Mouse (Mus musculus) heart, adult 2 months (tissue): ENCODE measurements around the gene Vegfd. TPM values are rescaled to one million over a fixed set of nuclear protein-coding genes. Genes with fewer than 3 reads are reported as not detected.

Experiments
- DNase-seq, 2 experiments: peaks; one replicate each; pipeline ENCODE4 v3.0.0; 2021
- H3K27ac ChIP-seq: fragments of 200-600 bp; 2 replicates; pipeline ENCODE4 v1.8.1; 2022
- H3K27me3 ChIP-seq: fragments of 200-500 bp; 2 replicates; pipeline ENCODE4 v1.6.1; 2012; ENCODE audit warnings: mild to moderate bottlenecking, low read length, inconsistent platforms, mixed read lengths; ENCODE audit not compliant: control insufficient read depth, insufficient read depth
- H3K36me3 ChIP-seq: fragments of 200-500 bp; 2 replicates; pipeline ENCODE4 v1.6.1; 2012; ENCODE audit warnings: low read length, inconsistent platforms; ENCODE audit not compliant: control insufficient read depth, insufficient read depth
- H3K4me1 ChIP-seq: fragments of 200-500 bp; 2 replicates; pipeline ENCODE4 v1.6.1; 2011; ENCODE audit warnings: low read length; ENCODE audit not compliant: control insufficient read depth, insufficient read depth
- H3K4me3 ChIP-seq: fragments of 200-600 bp; 2 replicates; pipeline ENCODE4 v1.8.1; 2022
- H3K79me2 ChIP-seq: fragments of 200-500 bp; replicated peaks from 2 replicates; pipeline ENCODE4 v1.6.1; 2012; ENCODE audit warnings: mild to moderate bottlenecking, inconsistent platforms, low read length, moderate library complexity, mixed read lengths; ENCODE audit not compliant: control insufficient read depth, insufficient read depth
- H3K9ac ChIP-seq: fragments of 200-500 bp; 2 replicates; pipeline ENCODE4 v1.6.1; 2012; ENCODE audit warnings: low read depth, mild to moderate bottlenecking, control low read depth, inconsistent platforms, low read length, mixed read lengths
- CTCF ChIP-seq: fragments of 200-600 bp; IDR thresholded peaks from 2 replicates; pipeline ENCODE4 v1.8.1; 2022; ENCODE audit warnings: antibody characterized with exemption, mild to moderate bottlenecking, moderate library complexity
- EP300 ChIP-seq: fragments of 200-500 bp; IDR thresholded peaks from 2 replicates; pipeline ENCODE4 v1.6.1; 2011; ENCODE audit warnings: low read depth, low read length, control low read depth; ENCODE audit not compliant: insufficient read depth
- POLR2A ChIP-seq: fragments of 200-500 bp; IDR thresholded peaks from 2 replicates; pipeline ENCODE4 v1.6.1; 2011; ENCODE audit warnings: mild to moderate bottlenecking, low read depth, low read length, control low read depth; ENCODE audit not compliant: insufficient read depth
- WGBS: fragments of 180-500 bp; shearing (Covaris S2); methylation state at CpG from one replicate; pipeline ENCODE4 v1.1.7; 2018; 5-methylcytosine and 5-hydroxymethylcytosine counted together
- intact Hi-C: fragments of 180-260 bp; cut with DNase I; formaldehyde crosslinking; loops from one replicate; pipeline ENCODE4 v1.15.1; 2025
- polyA plus RNA-seq: library from polyadenylated mRNA; depleted of rRNA; stranded (reverse); fragments of >200 nt; gene quantifications from 2 replicates; pipeline ENCODE4 v1.2.3, GENCODE M21; 2012
- total RNA-seq, 2 experiments: library from RNA; stranded (reverse); gene quantifications; 2 replicates each; pipeline ENCODE4 v1.2.3; 2021

Gene Vegfd
- total and polyA plus RNA-seq, 3 experiments, result 1.4 to 3.0 (median 2.8) TPM

DNA sequence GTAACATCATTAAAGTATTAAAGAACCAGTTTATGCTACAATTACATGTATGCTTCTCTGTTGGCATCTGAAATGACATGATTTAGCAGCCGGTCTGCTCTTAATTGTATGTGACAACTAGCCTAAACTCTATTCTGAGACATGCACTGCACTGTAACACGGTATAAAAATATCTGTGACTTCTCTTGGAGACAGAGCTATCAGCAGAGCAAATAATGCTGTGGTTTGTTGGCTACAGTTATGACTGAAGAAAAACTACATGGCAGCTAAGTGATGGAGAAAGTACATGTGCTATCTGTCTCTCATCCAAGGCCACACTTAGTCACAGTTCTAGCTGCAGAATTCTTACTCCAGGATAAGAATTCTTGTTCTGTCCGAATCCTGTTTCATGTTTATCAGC lies 24.2 kb upstream of the Vegfd start:
- TF ChIP-seq CTCF, result no peak
- TF ChIP-seq EP300, result no peak
- TF ChIP-seq POLR2A, result no peak
- Histone ChIP-seq H3K4me1 (no peaks in the 10 kb centered on the region), H3K79me2 (no peaks in the 10 kb centered on the region), H3K36me3 (no peaks in the 10 kb centered on the region), H3K9ac (no peak overlapping the region), H3K4me3 (no peak overlapping the region), H3K27ac (no peak overlapping the region), H3K27me3 (no peaks in the 10 kb centered on the region)
- DNase-seq, result no peak
- intact Hi-C loops, result no loop called here
- 53% methylated on average over 3 of the region's 3 CpGs for WGBS

DNA sequence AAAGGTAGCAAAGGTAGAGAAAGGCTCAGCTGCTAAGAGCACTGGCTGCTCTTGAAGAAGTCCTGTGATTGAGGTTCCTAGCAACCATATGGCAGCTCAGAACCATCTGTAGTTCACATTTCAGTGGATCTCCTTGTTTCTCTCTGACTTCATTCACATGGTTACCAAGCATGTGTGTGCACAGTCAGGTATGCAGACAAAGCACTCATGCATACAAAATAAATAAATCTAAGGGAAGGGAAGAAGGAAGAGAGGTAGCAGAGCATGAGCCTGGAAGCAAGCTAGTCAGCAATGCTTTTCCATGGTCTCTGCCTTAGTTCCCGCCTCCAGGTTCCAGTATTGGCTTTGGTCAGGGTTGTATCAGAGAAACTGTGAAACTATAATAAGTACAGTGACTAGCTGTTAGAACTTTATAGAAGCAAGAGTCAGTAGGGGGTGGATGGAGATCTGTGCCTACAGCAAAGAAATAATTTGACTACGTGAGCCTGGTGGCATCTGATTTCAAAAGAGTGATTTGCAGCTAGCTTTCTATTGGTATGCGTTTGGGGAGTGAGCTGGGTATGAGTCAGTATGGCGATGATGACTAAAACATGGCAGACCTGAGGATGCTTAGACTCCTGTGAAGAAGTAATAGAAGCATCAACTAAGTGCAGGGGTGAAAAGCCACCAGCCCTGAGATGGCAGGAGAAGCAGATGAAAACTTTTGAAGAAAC lies 7.9 kb upstream of the Vegfd start:
- DNase-seq, result no peak
- Histone ChIP-seq H3K4me3 (no peak overlapping the region), H3K79me2 (no peaks in the 10 kb centered on the region), H3K36me3 (no peaks in the 10 kb centered on the region), H3K27ac (no peak overlapping the region), H3K4me1 (no peaks in the 10 kb centered on the region), H3K27me3 (no peaks in the 10 kb centered on the region), H3K9ac (no peak overlapping the region)
- intact Hi-C loops, result no loop called here
- 91% methylated on average over 4 of the region's 4 CpGs for WGBS
- TF ChIP-seq POLR2A, result no peak
- no peak for TF ChIP-seq EP300

DNA sequence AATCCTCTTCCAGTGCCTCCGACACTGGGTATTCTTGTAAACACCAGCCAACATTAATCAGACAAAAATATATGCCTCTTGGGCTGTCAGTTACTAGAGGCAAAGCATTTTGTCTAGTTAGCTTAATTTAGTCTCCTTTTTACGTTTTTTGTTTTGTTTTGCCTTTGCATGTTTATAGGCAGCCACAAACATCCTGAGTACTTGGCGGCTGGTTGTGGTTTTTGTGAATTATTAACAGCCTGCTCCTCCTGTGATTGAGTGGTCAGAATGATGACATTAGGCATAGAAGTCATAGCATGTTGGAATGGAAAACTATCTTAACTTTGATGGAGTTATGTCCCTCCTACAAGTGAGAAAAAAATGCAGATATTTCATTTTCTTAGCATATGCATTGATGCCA lies 2.6 kb upstream of the Vegfd start:
- H3K36me3 ChIP-seq, result no peaks in the 10 kb centered on the region
- no peak for TF ChIP-seq EP300
- no peak for TF ChIP-seq POLR2A
- no peak overlapping the region for H3K4me3 ChIP-seq
- H3K79me2 ChIP-seq, result no peaks in the 10 kb centered on the region
- no peak overlapping the region for H3K27ac ChIP-seq
- 82% methylated on average over 3 of the region's 3 CpGs for WGBS
- H3K27me3 ChIP-seq, result no peaks in the 10 kb centered on the region
- H3K4me1 ChIP-seq, result no peaks in the 10 kb centered on the region
- intact Hi-C loops, result no loop called here
- H3K9ac ChIP-seq, result no peak overlapping the region
- DNase-seq, result no peak

DNA sequence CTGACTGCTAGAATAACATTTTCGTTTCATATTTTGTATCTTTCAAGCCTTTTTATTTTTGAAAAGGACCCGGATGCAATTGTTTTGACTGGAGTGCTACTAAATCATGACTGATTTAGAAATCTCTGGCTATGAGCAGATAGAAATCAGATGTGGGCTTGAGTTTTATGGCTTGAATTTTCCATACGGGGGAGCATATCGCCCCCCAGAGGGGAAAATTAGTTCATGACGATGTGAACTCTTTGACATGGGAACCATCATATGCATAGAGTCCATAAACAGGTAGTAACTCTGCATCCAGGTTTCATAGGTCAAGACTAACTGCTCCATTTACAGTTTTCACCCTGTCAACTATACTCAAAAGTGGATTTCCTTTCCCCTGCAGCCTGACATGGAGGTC lies 1.4 kb downstream of the Vegfd start:
- H3K79me2 ChIP-seq, result no peaks in the 10 kb centered on the region
- H3K4me1 ChIP-seq, result no peaks in the 10 kb centered on the region
- no peaks in the 10 kb centered on the region for H3K36me3 ChIP-seq
- no peak overlapping the region for H3K4me3 ChIP-seq
- TF ChIP-seq CTCF (peak; percentile 20), EP300 (no peak)
- no peak overlapping the region for H3K27ac ChIP-seq
- H3K9ac ChIP-seq, result no peak overlapping the region
- intact Hi-C loops, result no loop called here
- H3K27me3 ChIP-seq, result no peaks in the 10 kb centered on the region
- no peak for DNase-seq
- WGBS, result 49% methylated on average over 5 of the region's 5 CpGs

DNA sequence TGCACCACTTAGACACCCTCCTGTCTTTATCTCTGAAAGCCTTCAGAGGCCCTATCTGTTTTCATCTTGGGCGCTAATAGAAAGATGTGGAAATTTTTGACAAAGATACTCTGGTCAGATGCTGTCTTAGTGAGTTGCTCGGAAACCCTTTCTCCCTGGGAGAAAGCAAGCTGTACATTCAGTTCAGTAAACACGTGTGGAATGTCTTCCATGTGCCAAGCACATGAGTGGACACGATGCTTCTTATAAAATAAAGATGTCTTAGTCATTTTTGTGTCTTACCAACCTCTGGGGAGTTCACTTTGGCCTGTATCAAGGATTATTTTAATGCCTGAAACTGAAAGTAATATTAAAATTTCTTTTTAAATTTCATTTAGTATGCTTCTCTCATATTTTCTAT lies 6.5 kb downstream of the Vegfd start:
- 69% methylated on average over 4 of the region's 4 CpGs for WGBS
- Histone ChIP-seq H3K79me2 (no peaks in the 10 kb centered on the region), H3K4me1 (no peaks in the 10 kb centered on the region), H3K27me3 (no peaks in the 10 kb centered on the region), H3K27ac (no peak overlapping the region), H3K4me3 (no peak overlapping the region), H3K36me3 (no peaks in the 10 kb centered on the region), H3K9ac (no peak overlapping the region)
- no peak for DNase-seq
- TF ChIP-seq EP300, result no peak
- TF ChIP-seq CTCF, result no peak
- no peak for TF ChIP-seq POLR2A
- intact Hi-C loops, result no loop called here

DNA sequence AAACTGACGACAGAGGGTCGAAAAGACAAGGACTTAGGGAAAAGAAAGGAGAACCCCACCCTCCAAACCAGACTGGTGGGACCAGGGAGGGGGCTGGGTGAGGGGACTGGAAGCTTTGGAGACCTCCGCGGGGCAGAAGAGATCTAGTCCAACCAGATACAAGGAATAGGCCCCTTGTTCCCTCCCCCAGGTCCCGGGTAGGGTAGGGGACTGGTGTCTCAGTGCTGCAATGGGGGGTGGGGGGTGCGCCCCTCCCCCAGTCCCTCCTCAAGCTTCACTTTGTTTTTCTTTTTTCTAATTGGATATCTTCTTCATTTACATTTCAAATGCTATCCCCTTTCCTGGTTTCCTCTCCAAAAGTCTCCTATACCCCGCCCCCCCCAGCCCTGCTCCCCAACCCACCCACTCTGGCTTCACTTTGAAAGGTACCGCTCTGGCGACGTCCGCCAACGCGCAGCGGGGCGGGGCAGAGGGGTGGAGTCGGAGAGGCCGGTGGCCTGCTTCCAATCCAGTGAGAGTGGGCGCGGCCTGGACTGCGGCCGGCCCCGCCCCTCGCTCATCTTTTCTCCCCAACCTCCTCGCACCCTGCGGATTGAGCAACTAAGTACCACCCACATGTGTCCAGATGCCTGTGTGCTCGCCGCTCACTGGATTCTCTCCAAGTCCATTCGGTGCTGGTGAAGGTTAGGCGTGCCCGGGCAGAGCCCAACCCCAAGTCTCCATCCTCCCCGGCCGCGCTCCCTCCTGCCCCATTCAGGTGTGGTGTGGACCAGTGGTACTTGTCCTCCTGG lies 8.6 kb downstream of the Vegfd start:
- no peak for TF ChIP-seq CTCF
- no peak for TF ChIP-seq EP300
- no peak for TF ChIP-seq POLR2A
- Histone ChIP-seq H3K27ac (no peak overlapping the region), H3K9ac (no peak overlapping the region)

More for the DNA sequence above, 8.6 kb downstream of the Vegfd start:
- H3K36me3 ChIP-seq, result no peaks in the 10 kb centered on the region
- H3K79me2 ChIP-seq, result no peaks in the 10 kb centered on the region
- H3K4me3 ChIP-seq, result peak overlapping the region; percentile 15; the same call in 1 of the 2 replicates
- no peaks in the 10 kb centered on the region for H3K27me3 ChIP-seq
- peak; percentile 82 to 84 for DNase-seq
- intact Hi-C loops, result no loop called here
- H3K4me1 ChIP-seq, result no peaks in the 10 kb centered on the region
- 22% methylated on average over 26 of the region's 33 CpGs for WGBS
